Mouse (Mus musculus) midbrain, embryonic 14.5 days (tissue): ENCODE data around the gene Pskh1. TPM values are rescaled to one million over a fixed set of nuclear protein-coding genes. Genes with fewer than 3 reads are reported as not detected.

Experiments used
- ATAC-seq: fragments of 200-750 bp; cut with Nextera tagmentation; 2 replicates; pipeline ENCODE4 v1.8.0; 2017; ENCODE audit warnings: moderate number of reproducible peaks, moderate library complexity; ENCODE audit not compliant: low FRiP score, low TSS enrichment
- DNase-seq: peaks from one replicate; pipeline ENCODE4 v3.0.0-alpha.2; 2015
- H3K27ac ChIP-seq: fragments of 300-500 bp; sonication (generic); replicated peaks from 2 replicates; pipeline ENCODE4 v1.5.1; 2014; ENCODE audit warnings: mild to moderate bottlenecking, low read depth, low read length, moderate library complexity
- H3K27me3 ChIP-seq: fragments of 300-500 bp; sonication (generic); 2 replicates; pipeline ENCODE4 v1.6.1; 2014; ENCODE audit warnings: low read length, control low read depth, mixed read lengths; ENCODE audit not compliant: control insufficient read depth, insufficient read depth
- H3K36me3 ChIP-seq: fragments of 300-500 bp; sonication (generic); 2 replicates; pipeline ENCODE4 v1.6.1; 2014; ENCODE audit warnings: low read length, control low read depth; ENCODE audit not compliant: control insufficient read depth, insufficient read depth
- H3K4me1 ChIP-seq: fragments of 300-500 bp; sonication (generic); 2 replicates; pipeline ENCODE4 v1.6.1; 2014; ENCODE audit warnings: mild to moderate bottlenecking, antibody characterized with exemption, low read length, control low read depth; ENCODE audit not compliant: control insufficient read depth, insufficient read depth
- H3K4me2 ChIP-seq: fragments of 300-500 bp; sonication (generic); 2 replicates; pipeline ENCODE4 v1.6.1; 2014; ENCODE audit warnings: mild to moderate bottlenecking, low read length, moderate library complexity
- H3K4me3 ChIP-seq: fragments of 300-500 bp; sonication (generic); replicated peaks from 2 replicates; pipeline ENCODE4 v1.5.1; 2014; ENCODE audit warnings: low read depth, low read length
- H3K9ac ChIP-seq: fragments of 300-500 bp; sonication (generic); replicated peaks from 2 replicates; pipeline ENCODE4 v1.6.1; 2014; ENCODE audit warnings: mild to moderate bottlenecking, low read length, moderate library complexity
- H3K9me3 ChIP-seq: fragments of 300-500 bp; sonication (generic); 2 replicates; pipeline ENCODE4 v1.6.1; 2016; ENCODE audit warnings: low read length, control low read depth, mixed read lengths; ENCODE audit not compliant: control insufficient read depth
- WGBS: fragments of 180-500 bp; shearing (Covaris S2); extraction: QIAGEN DNeasy Blood & Tissue Kit; methylation state at CpG from one replicate; pipeline ENCODE4 v1.1.7; 2014; 5-methylcytosine and 5-hydroxymethylcytosine counted together
- polyA plus RNA-seq: library from polyadenylated mRNA; unstranded; fragments of >200 nt; fragmentation: Nextera tagmentation; extraction: Ambion mirVana; gene quantifications from 2 replicates; pipeline ENCODE4 v1.2.1, GENCODE M21; 2014

Pskh1 gene
- polyA plus RNA-seq, 1 experiment from 2014 or later, result 10.7 TPM

DNA sequence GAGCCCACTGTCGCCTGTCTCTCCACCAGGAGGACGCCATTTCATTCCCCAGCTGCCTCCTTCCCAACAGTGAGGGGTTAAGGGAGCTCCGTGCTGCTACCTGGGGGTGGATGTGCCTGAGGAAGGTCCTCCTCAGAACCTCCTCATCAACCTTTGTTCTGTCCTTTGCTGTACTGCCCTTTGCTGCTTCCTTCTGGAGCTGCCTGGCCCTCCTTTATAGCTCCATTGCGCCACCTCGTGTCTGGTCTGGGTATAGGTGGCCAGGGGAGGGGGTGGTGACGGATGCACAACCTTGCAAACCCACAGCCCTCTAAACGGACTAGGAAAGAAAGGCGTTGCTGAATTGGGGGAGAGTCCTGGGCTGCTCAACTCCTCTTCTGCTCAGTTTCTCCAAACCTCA lies 30.4 kb downstream of the Pskh1 start:
- Histone ChIP-seq H3K4me2 (no peak overlapping the region), H3K27me3 (no peaks in the 10 kb centered on the region), H3K9me3 (no peaks in the 10 kb centered on the region), H3K9ac (peak overlapping the region; percentile 26), H3K36me3 (peaks cover 15% of the 10 kb centered on the region), H3K27ac (peak overlapping the region; percentile 50), H3K4me3 (no peak overlapping the region), H3K4me1 (no peaks in the 10 kb centered on the region)
- ATAC-seq, result peak; percentile 66
- 18% methylated on average over 8 of the region's 8 CpGs for WGBS
- peak; percentile 88 for DNase-seq

- Histone ChIP-seq H3K27me3 (no peaks in the 10 kb centered on the region), H3K9me3 (no peaks in the 10 kb centered on the region), H3K27ac (no peak overlapping the region), H3K4me2 (no peak overlapping the region), H3K36me3 (peaks cover 15% of the 10 kb centered on the region), H3K4me3 (no peak overlapping the region), H3K4me1 (peaks cover 7% of the 10 kb centered on the region), H3K9ac (no peak overlapping the region)
- WGBS, result 95% methylated on average over 3 of the region's 3 CpGs
- ATAC-seq (no peak), DNase-seq (no peak)
These were observed 31.0 kb downstream of the Pskh1 start for GRCm38 (mm10) chr8:105931271-105931670.

DNA sequence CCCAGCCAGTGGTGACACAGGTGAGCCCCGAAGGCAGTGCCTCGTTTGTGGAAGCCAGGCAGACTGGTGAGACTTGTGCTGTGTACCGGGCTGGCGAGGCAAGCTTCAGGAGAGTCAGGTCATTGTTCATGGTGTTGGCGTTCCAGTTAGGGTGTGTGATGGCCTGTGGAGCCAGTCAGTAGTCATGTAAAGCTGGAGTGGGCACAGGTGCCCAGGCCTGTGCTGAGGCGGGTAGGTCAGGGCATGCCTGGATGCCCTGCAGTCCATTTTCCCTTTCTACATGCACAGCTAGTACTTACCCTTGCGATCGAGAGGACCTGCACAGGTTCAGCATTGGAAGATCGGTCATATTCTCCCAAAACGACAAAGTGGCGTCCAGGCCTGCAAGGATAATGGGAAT lies 32.3 kb downstream of the Pskh1 start:
- H3K9ac ChIP-seq, result no peak overlapping the region
- peaks cover 9% of the 10 kb centered on the region for H3K4me1 ChIP-seq
- no peaks in the 10 kb centered on the region for H3K9me3 ChIP-seq
- peaks cover 15% of the 10 kb centered on the region for H3K36me3 ChIP-seq
- WGBS, result 90% methylated on average over 11 of the region's 11 CpGs
- ATAC-seq, result no peak
- DNase-seq, result no peak
- no peak overlapping the region for H3K27ac ChIP-seq
- H3K4me2 ChIP-seq, result no peak overlapping the region
- no peak overlapping the region for H3K4me3 ChIP-seq
- H3K27me3 ChIP-seq, result no peaks in the 10 kb centered on the region

DNA sequence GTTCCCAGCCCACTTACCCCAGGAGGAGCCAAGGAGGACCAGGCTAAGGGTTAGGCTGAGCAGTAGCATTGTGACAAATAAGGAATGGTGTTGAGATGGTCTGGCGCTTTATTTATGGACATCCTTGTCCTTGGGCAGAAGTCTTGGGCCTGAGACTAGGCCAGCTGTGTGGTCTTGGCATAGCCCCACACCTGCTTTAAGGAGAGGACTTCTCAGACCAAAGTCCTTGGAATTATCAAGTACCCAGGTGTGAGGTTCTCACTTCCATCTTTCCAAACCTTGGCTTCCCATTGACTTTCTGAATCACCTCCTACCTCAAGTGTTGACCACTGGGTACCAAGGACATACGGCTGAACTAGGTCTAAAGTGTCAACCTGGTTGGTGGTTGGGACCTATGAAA lies 33.5 kb downstream of the Pskh1 start, which contains the start of gene Ctrl:
Gene Ctrl, minus strand, starts transcription at position 101 of the 400 bp plus-strand sequence.
- peaks cover 15% of the 10 kb centered on the region for H3K4me1 ChIP-seq
- no peak for DNase-seq
- H3K36me3 ChIP-seq, result peaks cover 15% of the 10 kb centered on the region
- H3K9me3 ChIP-seq, result no peaks in the 10 kb centered on the region
- 96% methylated on average over 2 of the region's 2 CpGs for WGBS
- no peak for ATAC-seq
- no peak within 1 kb of the TSS for H3K4me2 ChIP-seq
- H3K9ac ChIP-seq, result no peak within 1 kb of the TSS
- no peak within 1 kb of the TSS for H3K27ac ChIP-seq
- H3K4me3 ChIP-seq, result no peak within 1 kb of the TSS
- no peaks in the 10 kb centered on the region for H3K27me3 ChIP-seq

DNA sequence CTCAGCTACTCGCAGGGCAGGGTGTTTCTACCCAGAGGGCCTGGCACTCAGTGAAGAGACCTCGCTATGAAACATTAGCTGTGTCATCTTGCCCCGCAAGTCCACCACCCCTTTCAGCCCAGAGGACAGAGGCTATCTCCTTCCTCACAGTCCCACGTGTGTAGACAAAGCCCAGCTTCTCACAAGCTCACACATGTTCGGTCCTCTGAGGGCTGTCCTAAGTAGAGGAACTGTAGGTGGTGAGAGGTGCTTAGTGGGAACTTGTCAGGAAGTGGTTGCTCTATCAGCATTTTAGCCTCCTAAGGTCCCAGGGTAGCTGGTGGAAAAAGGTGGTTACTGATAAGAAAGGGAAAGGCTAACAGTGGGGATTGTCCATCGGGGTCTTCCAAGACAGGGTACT lies 34.9 kb downstream of the Pskh1 start:
- ATAC-seq (no peak), DNase-seq (no peak)
- Histone ChIP-seq H3K36me3 (peaks cover 9% of the 10 kb centered on the region; the same call in 1 of the 2 replicates), H3K27ac (no peak overlapping the region), H3K27me3 (no peaks in the 10 kb centered on the region), H3K4me3 (no peak overlapping the region), H3K9ac (no peak overlapping the region), H3K4me1 (peaks cover 15% of the 10 kb centered on the region), H3K9me3 (no peaks in the 10 kb centered on the region), H3K4me2 (no peak overlapping the region)
- WGBS, result 89% methylated on average over 6 of the region's 6 CpGs

DNA sequence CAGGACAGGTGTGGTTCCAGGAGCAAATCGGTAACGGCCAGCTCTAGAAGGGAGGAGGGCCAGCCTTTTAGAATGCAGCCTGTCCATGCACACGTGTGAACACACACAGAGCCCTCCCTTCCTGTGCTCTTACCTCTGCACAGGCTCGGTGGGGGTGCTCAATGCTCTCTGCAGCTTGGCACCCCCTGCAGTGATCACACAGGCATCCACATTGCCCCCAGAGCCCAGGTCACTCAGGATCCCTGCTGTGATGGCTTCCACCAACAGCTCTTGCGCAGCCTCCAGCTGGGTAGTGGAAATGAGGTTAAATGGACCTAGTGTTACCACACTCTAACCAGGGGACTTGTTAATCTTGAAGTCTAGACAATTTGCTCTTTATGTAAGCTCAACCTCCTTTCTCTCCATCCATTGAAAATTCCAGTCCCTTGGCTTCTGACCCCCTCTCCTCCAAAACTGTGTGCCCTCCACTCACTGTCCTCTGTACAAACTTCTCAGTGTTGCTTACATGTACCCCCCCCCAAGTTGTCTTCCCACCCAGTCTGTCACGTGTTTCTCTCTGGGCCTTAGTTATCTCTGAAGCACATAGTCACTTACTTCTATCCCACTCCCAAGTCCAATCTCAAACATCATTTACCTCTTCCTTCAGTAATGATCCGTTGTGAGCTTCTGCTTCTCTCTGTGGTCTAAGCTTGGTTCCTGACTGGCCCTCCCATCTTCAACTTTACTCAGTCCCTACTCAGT lies 35.8 kb downstream of the Pskh1 start:
- Histone ChIP-seq H3K4me3 (peak overlapping the region; percentile 46), H3K27me3 (no peaks in the 10 kb centered on the region), H3K36me3 (peaks cover 9% of the 10 kb centered on the region; the same call in 1 of the 2 replicates), H3K9ac (peak overlapping the region; percentile 81), H3K4me2 (peak overlapping the region; percentile 84), H3K27ac (0 out of 2 replicates have a peak overlapping the region, but pooled peaks have one; percentile 83), H3K9me3 (no peaks in the 10 kb centered on the region), H3K4me1 (peaks cover 15% of the 10 kb centered on the region)
- ATAC-seq, result no peak
- DNase-seq, result no peak
- 35% methylated on average over 7 of the region's 7 CpGs for WGBS

DNA sequence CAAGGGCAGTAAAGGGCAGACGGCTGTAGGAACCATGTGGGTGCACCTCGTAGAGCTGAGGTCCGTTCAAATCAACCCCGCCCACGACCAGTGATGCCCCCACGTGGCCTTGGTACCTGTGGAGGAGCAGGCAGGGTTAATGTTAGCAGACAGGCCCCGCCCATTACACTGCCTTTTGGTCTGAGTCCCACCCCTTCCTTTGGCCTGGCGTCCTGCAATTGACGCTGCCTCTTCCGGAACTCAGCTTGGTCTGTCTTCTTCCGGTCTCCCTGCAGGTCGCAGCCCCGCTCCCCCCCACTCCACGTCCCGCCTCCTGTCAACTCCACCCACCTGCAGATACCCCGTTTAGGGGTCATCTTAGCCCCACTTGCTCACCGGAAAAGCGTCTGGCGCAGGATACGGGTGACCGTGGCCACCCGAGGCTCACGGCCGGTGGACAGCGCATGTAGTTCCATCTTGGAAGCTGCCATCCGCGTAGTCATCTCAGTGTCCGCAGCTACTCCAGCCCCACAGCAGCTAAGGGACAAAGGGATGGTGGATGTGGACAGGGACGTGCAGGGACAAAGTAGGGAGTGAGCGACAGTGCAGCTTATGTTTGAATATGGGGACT lies 36.7 kb downstream of the Pskh1 start:
- WGBS, result 1% methylated on average over 30 of the region's 30 CpGs
- no peaks in the 10 kb centered on the region for H3K9me3 ChIP-seq
- no peaks in the 10 kb centered on the region for H3K27me3 ChIP-seq
- H3K27ac ChIP-seq, result peak overlapping the region; percentile 83
- H3K4me2 ChIP-seq, result peak overlapping the region; percentile 84
- peak overlapping the region; percentile 46 for H3K4me3 ChIP-seq
- peak overlapping the region; percentile 81 for H3K9ac ChIP-seq
- peaks cover 5% of the 10 kb centered on the region; the same call in 1 of the 2 replicates for H3K36me3 ChIP-seq
- peak; percentile 93 for DNase-seq
- H3K4me1 ChIP-seq, result peaks cover 15% of the 10 kb centered on the region
- ATAC-seq, result peak; percentile 90

DNA sequence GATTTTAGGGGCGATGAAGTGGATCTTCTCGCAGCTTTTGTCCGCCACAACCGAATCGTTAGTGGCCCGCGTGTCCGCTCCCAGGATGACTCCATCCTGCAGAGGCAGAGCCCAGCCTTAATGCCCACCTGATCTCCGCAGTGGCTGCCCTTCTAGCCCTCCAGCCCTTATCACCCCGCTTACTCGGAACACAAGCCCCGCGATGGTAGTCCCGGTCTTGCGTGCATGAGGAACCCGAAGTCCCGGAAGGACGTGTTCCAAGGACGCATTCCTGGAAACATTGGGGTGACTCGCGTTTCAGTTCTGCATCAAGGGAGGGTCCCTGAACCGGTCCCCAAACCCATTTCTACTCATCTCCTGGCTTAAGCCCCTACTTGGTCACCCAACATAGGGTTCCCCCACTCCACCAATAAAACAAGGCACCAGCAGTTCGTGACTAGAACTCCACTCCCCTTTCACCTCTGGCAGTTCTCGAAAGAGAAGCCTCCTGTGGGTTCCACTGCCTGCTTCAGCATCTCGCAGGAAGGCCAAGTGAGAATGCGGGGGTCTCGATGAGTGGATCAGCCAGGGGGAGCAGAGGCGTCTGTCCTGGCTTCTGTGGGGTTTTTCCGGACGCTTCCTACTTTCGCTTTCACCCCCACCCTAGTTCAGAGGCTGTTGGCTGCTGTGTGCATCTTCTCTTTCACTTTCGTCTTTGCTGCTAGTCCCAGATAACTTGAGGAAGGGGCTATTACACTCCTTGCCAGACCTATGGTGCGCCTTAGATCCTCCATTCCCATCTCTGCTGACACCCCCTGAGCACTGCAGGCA lies 37.5 kb downstream of the Pskh1 start:
- Histone ChIP-seq H3K27me3 (no peaks in the 10 kb centered on the region), H3K9me3 (no peaks in the 10 kb centered on the region), H3K27ac (peak overlapping the region; percentile 83), H3K4me3 (peak overlapping the region; percentile 46), H3K4me1 (peaks cover 15% of the 10 kb centered on the region), H3K9ac (peak overlapping the region; percentile 81), H3K36me3 (no peaks in the 10 kb centered on the region), H3K4me2 (peak overlapping the region; percentile 84)
- ATAC-seq (peak; percentile 44), DNase-seq (peak; percentile 64)
- 1% methylated on average over 33 of the region's 33 CpGs for WGBS
